Mouse (Mus musculus) cerebellum, postnatal 36 days (tissue): ENCODE data around the gene Tnrc18.
A peak's percentile ranks its signal among the peaks of the same experiment; 100 is the strongest.

Experiments used
- DNase-seq, 2 experiments: peaks; one replicate each; pipeline ENCODE4 v3.0.0; 2021 to 2022; ENCODE audit warnings: mixed read lengths in 2 of 2

Gene Tnrc18

DNA sequence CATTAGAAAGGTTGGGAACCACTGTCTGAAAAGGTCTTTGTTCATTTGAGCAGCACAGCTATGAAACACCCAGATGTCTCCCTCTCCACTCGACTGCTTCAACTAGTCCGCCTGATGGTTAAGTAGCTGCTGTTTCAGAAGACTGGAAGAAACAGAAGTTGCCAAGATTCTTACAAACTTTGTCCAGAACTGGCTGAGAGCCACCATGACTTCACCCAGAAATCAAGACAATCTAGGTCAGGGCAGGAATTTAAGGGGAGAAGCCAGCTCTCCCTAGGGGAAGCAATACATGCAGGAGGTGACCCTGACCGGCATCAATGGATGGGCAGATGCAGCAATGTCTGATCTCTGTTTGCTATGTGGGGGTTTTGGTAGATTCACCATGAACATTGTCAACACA lies 135.6 kb downstream of the Tnrc18 start:
- DNase-seq: no peak

DNA sequence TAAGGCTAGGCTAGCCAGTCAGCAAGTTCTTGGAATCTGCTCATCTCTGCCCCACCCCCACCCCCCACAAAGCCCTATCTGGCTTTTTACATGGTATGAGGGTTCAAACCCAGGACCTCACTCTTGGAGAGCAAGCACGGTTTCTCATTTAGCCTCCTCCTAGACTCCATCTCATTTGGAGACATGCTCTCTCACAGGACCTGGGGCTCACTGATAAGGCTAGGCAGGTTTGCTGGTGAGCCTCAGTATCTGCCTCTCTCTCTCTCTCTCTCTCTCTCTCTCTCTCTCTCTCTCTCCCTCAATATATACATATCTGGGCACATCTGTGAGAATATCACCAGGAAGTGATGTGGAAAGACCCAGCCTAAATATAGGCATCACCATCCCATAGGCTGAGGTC lies 138.4 kb downstream of the Tnrc18 start:
- no peak for DNase-seq

DNA sequence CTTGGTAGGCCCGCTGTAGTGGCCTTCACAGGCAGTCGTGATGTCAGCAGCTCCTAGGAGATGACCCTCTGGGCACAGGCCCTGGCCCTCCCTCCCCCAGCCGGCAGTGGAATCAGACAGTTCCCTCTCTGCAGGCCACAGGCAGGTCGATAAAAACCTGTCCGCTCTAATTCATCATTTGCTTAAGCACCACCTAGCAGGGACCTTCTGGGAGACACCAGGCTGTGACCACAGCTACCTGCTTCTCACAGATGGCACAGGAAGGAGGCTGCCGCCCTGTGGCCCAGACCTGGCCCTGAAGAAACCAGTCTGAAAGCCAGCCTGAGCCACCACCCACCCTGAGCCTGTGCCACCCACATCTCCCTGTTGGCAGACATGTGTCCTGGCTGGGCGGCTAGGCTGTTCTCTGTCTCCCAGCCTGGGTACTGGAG lies 139.3 kb downstream of the Tnrc18 start:
- DNase-seq: peak; percentile 69 to 76
